9 mouse cellular contexts compared by ENCODE assay signal in the genomic region with DNA sequence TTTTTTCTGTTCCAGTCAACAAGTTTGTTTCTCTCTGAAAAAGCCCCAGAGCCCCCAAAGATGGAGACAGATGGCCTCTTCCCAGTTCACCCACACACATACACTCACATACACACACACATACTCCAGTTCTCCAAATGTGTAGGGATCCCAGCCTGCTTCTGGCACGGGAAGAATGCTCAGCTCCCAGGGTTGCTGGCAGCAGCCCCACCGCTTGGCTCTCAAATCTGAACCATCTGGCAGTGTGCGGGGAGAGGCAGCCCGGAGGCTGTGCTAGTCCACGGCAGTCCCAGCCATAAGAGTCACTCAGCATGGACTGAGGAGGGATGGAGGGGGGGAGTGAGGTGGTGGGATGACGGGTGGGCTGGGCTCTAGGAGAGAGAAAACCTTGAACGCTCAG. TPM values are rescaled to one million over a fixed set of nuclear protein-coding genes. Genes with fewer than 3 reads are reported as not detected.
DNase-seq lines count a peak whose midpoint lies in the region; ATAC-seq and TF ChIP-seq lines count a peak whose summit lies in the region.
"Had no signal": no experiment of that assay in that cellular context is flagged by ENCODE, and none has a peak within 500 bp of the region (broad histone marks: within the 10 kb centered on the region; RNA-seq: fewer than 3 reads in every experiment).

No protein-coding gene starts in this region.

- WGBS in heart, embryonic 11.5 days (ENCODE audit: insufficient replicate concordance), result 44% methylated on average over 7 of the region's 7 CpGs
- 55% methylated on average over 7 of the region's 7 CpGs for WGBS in hindbrain, embryonic 12.5 days
- 70% methylated on average over 7 of the region's 7 CpGs for WGBS in liver, postnatal 0 days (ENCODE audit: insufficient replicate concordance)

- TF ChIP-seq EP300 in liver, postnatal 0 days (IDR thresholded peaks at IDR 0.05; ENCODE audit: low read depth), result no peak

- H3K27me3 ChIP-seq in heart, embryonic 11.5 days (ENCODE audit: control insufficient read depth, insufficient read depth, low read length), result no peaks in the 10 kb centered on the region
- H3K27me3 ChIP-seq in hindbrain, embryonic 12.5 days, result no peaks in the 10 kb centered on the region
- no peaks in the 10 kb centered on the region for H3K27me3 ChIP-seq in liver, postnatal 0 days (ENCODE audit: insufficient read depth, low read length)

- no peak for TF ChIP-seq CTCF in liver, postnatal 0 days (IDR thresholded peaks at IDR 0.05; ENCODE audit: low read depth)

- H3K4me2 ChIP-seq in heart, embryonic 11.5 days, result no peak overlapping the region
- no peak overlapping the region for H3K4me2 ChIP-seq in hindbrain, embryonic 12.5 days (replicated peaks)
- no peak overlapping the region for H3K4me2 ChIP-seq in liver, postnatal 0 days (ENCODE audit: low read depth, low read length)

- ATAC-seq in heart, embryonic 11.5 days (replicated peaks; ENCODE audit: insufficient number of reproducible peaks, low FRiP score, low TSS enrichment), result no peak
- 0 out of 2 replicates have a peak, but pooled peaks have one; percentile 33 for ATAC-seq in hindbrain, embryonic 12.5 days (ENCODE audit: low FRiP score)
- ATAC-seq in liver, postnatal 0 days, result no peak

- no peak overlapping the region for H3K9ac ChIP-seq in heart, embryonic 11.5 days (ENCODE audit: low read depth, low read length)
- no peak overlapping the region for H3K9ac ChIP-seq in hindbrain, embryonic 12.5 days
- no peak overlapping the region for H3K9ac ChIP-seq in liver, postnatal 0 days (replicated peaks)

- peaks cover 4% of the 10 kb centered on the region; the same call in 1 of the 2 replicates for H3K4me1 ChIP-seq in heart, embryonic 11.5 days (ENCODE audit: control insufficient read depth, insufficient read depth, low read length)
- H3K4me1 ChIP-seq in hindbrain, embryonic 12.5 days, result 0 out of 2 replicates have a peak, but pooled peaks cover 5% of the 10 kb centered on the region
- H3K4me1 ChIP-seq in liver, postnatal 0 days (ENCODE audit: insufficient read depth), result no peaks in the 10 kb centered on the region

- no peak overlapping the region for H3K4me3 ChIP-seq in heart, embryonic 11.5 days (ENCODE audit: low read depth, low read length)
- no peak overlapping the region for H3K4me3 ChIP-seq in hindbrain, embryonic 12.5 days
- H3K4me3 ChIP-seq in liver, postnatal 0 days (ENCODE audit: low read depth, low read length), result no peak overlapping the region

- no peaks in the 10 kb centered on the region for H3K36me3 ChIP-seq in heart, embryonic 11.5 days (ENCODE audit: control insufficient read depth, insufficient read depth, low read length)
- H3K36me3 ChIP-seq in hindbrain, embryonic 12.5 days, result no peaks in the 10 kb centered on the region
- peaks cover 8% of the 10 kb centered on the region; the same call in 1 of the 2 replicates for H3K36me3 ChIP-seq in liver, postnatal 0 days (replicated peaks; ENCODE audit: insufficient read depth, low read length)

- H3K9me3 ChIP-seq in heart, embryonic 11.5 days (replicated peaks; ENCODE audit: control insufficient read depth, low read length), result no peaks in the 10 kb centered on the region
- H3K9me3 ChIP-seq in hindbrain, embryonic 12.5 days (replicated peaks), result no peaks in the 10 kb centered on the region
- no peaks in the 10 kb centered on the region for H3K9me3 ChIP-seq in liver, postnatal 0 days (ENCODE audit: low read length)

- DNase-seq in heart, adult 11 months, result peak; percentile 98
- DNase-seq in frontal cortex, postnatal 10 days (ENCODE audit: low spot score in 2 of 2), result peak; percentile 85 to 88
- peak; percentile 77 for DNase-seq in layer of hippocampus, adult 9-10 months (ENCODE audit: low spot score)
- peak; percentile 93 for DNase-seq in lung, postnatal 10 days
- DNase-seq in right cerebral cortex, postnatal 14 days, result peak; percentile 86
- no peak for DNase-seq in liver, postnatal 0 days

- H3K27ac ChIP-seq in heart, embryonic 11.5 days (ENCODE audit: low read depth, low read length), result no peak overlapping the region
- no peak overlapping the region for H3K27ac ChIP-seq in hindbrain, embryonic 12.5 days
- H3K27ac ChIP-seq in liver, postnatal 0 days (ENCODE audit: low read depth), result no peak overlapping the region

RNA-seq across cellular contexts. Expression of a gene that starts 53.3 kb away (rescaled TPM):
- not detected in 2 replicates for polyA plus RNA-seq in heart, embryonic 11.5 days (2014; fragmentation: Nextera tagmentation; extraction: Ambion mirVana)
- not detected in 2 replicates for polyA plus RNA-seq in hindbrain, embryonic 12.5 days (2016; fragmentation: Nextera tagmentation; extraction: Ambion mirVana)
- polyA plus RNA-seq in liver, postnatal 0 days (2015; fragmentation: Nextera tagmentation; extraction: Ambion mirVana), result 2.5 and 4.5 TPM in 2 replicates
- polyA plus RNA-seq: small intestine, adult 2 months had no signal
